Mouse (Mus musculus) testis, postnatal 14 days (tissue): ENCODE measurements around the gene Rnf123.

ENCODE experiments used
- DNase-seq: peaks from one replicate; pipeline ENCODE4 v3.0.0; 2021; ENCODE audit warnings: low spot score

Gene Rnf123

GRCm38 (mm10) chr9:108082988-108083431 is at the start of gene Rnf123:
Gene Rnf123 (minus strand): TSS chr9:108083346.
- no peak for DNase-seq

- no peak for DNase-seq
Measured at GRCm38 (mm10) chr9:108132373-108132772, 49.2 kb upstream of the Rnf123 start.

- no peak for DNase-seq
Measured at GRCm38 (mm10) chr9:108131502-108131901, 48.4 kb upstream of the Rnf123 start.

- no peak for DNase-seq
Measured at GRCm38 (mm10) chr9:108129042-108129948, 46.1 kb upstream of the Rnf123 start.

GRCm38 (mm10) chr9:108128248-108128647 is 45.1 kb upstream of the Rnf123 start:
- DNase-seq, result no peak

- no peak for DNase-seq
Measured at GRCm38 (mm10) chr9:108126436-108127180, 43.5 kb upstream of the Rnf123 start.

- no peak for DNase-seq
Measured at GRCm38 (mm10) chr9:108125731-108126130, 42.6 kb upstream of the Rnf123 start.

- DNase-seq, result no peak
Measured at GRCm38 (mm10) chr9:108123916-108124315, 40.8 kb upstream of the Rnf123 start.

- peak; percentile 64 for DNase-seq
Measured at GRCm38 (mm10) chr9:108121170-108121969, 38.2 kb upstream of the Rnf123 start.

- no peak for DNase-seq
Measured at GRCm38 (mm10) chr9:108120671-108121070, 37.5 kb upstream of the Rnf123 start.

- no peak for DNase-seq
Measured at GRCm38 (mm10) chr9:108119891-108120411, 36.8 kb upstream of the Rnf123 start.

GRCm38 (mm10) chr9:108117143-108117542 is 34.0 kb upstream of the Rnf123 start:
- no peak for DNase-seq

GRCm38 (mm10) chr9:108115290-108116077 is 32.3 kb upstream of the Rnf123 start:
- DNase-seq, result no peak

- DNase-seq, result no peak
Measured at GRCm38 (mm10) chr9:108112719-108113340, 29.7 kb upstream of the Rnf123 start.

- DNase-seq, result no peak
Measured at GRCm38 (mm10) chr9:108111593-108112121, 28.5 kb upstream of the Rnf123 start.

- DNase-seq, result no peak
Measured at GRCm38 (mm10) chr9:108111101-108111592, 28.0 kb upstream of the Rnf123 start.

- DNase-seq, result no peak
Measured at GRCm38 (mm10) chr9:108110160-108110559, 27.0 kb upstream of the Rnf123 start.

- no peak for DNase-seq
Measured at GRCm38 (mm10) chr9:108107867-108108266, 24.7 kb upstream of the Rnf123 start.

- DNase-seq, result peak; percentile 46
Measured at GRCm38 (mm10) chr9:108106090-108106489, 22.9 kb upstream of the Rnf123 start.

- DNase-seq, result no peak
Measured at GRCm38 (mm10) chr9:108105549-108105863, 22.4 kb upstream of the Rnf123 start.
